Mouse (Mus musculus) small intestine, adult 2 months (tissue): ENCODE results near the gene Arglu1. TPM values are rescaled to one million over a fixed set of nuclear protein-coding genes. Genes with fewer than 3 reads are reported as not detected.

ENCODE experiments used
- H3K27ac ChIP-seq: fragments of 200-500 bp; 2 replicates; pipeline ENCODE4 v1.5.1; 2012; ENCODE audit warnings: low read depth, low read length, control low read depth, inconsistent platforms; ENCODE audit not compliant: insufficient read depth
- H3K27me3 ChIP-seq: fragments of 200-500 bp; 2 replicates; pipeline ENCODE4 v1.6.1; 2012; ENCODE audit warnings: mild to moderate bottlenecking, moderate library complexity, low read length, inconsistent platforms; ENCODE audit not compliant: control insufficient read depth, insufficient read depth
- H3K36me3 ChIP-seq: fragments of 200-500 bp; 2 replicates; pipeline ENCODE4 v1.6.1; 2012; ENCODE audit warnings: mild to moderate bottlenecking, low read length, control low read depth, inconsistent platforms; ENCODE audit not compliant: control insufficient read depth, insufficient read depth
- H3K4me1 ChIP-seq: fragments of 200-500 bp; 2 replicates; pipeline ENCODE4 v1.6.1; 2012; ENCODE audit warnings: low read length, inconsistent platforms, mixed read lengths; ENCODE audit not compliant: control insufficient read depth, insufficient read depth, insufficient read length
- H3K4me3 ChIP-seq: fragments of 200-500 bp; 2 replicates; pipeline ENCODE4 v1.5.1; 2012; ENCODE audit warnings: low read depth, mild to moderate bottlenecking, control low read depth, inconsistent platforms, low read length, moderate library complexity
- CTCF ChIP-seq: fragments of 200-500 bp; IDR thresholded peaks from 2 replicates; pipeline ENCODE4 v1.5.1; 2012; ENCODE audit warnings: low read depth, mild to moderate bottlenecking, control low read depth, inconsistent platforms, low read length, moderate library complexity, mixed read lengths; ENCODE audit not compliant: insufficient replicate concordance, insufficient read length; ENCODE audit errors: extremely low read depth
- POLR2A ChIP-seq: fragments of 200-500 bp; IDR thresholded peaks from 2 replicates; pipeline ENCODE4 v1.6.1; 2012; ENCODE audit warnings: low read depth, mild to moderate bottlenecking, control low read depth, inconsistent platforms, low read length, moderate library complexity
- WGBS: fragments of 180-500 bp; shearing (Covaris S2); methylation state at CpG from one replicate; pipeline ENCODE4 v1.1.7; 2018; 5-methylcytosine and 5-hydroxymethylcytosine counted together
- polyA plus RNA-seq: library from polyadenylated mRNA; depleted of rRNA; stranded (reverse); fragments of >200 nt; gene quantifications from 2 replicates; pipeline ENCODE4 v1.2.3, GENCODE M21; 2012

The Arglu1 gene
- polyA plus RNA-seq, 1 experiment: 12.7 TPM

DNA sequence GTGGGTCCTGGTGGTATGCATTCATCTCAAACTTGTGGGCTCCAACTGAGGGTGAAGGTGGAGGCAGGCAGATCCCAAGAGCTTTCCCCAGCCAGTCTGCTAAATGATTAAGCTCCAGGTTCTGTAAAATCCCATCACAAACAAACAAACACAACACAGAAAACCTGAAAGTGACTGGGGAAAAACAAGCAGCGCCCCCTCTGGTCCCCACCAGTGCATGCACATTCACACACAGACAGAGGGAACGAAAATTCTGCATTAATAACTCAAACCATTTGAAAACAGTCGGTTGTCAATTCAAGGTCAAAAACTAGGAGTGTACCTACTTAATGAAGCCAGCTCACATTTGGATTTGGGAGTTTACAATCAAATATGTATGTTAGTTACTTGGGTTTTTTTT, 12.1 kb downstream of the Arglu1 start:
- peaks cover 44% of the 10 kb centered on the region for H3K36me3 ChIP-seq
- H3K27me3 ChIP-seq: no peaks in the 10 kb centered on the region
- TF ChIP-seq CTCF (no peak; the same call in 1 of the 2 replicates), POLR2A (no peak)
- H3K4me1 ChIP-seq: peaks cover 6% of the 10 kb centered on the region; the same call in 1 of the 2 replicates
- H3K4me3 ChIP-seq: no peak overlapping the region
- WGBS: 85% methylated on average over 3 of the region's 3 CpGs
- no peak overlapping the region for H3K27ac ChIP-seq

- H3K36me3 ChIP-seq: peaks cover 40% of the 10 kb centered on the region
- no peak overlapping the region for H3K27ac ChIP-seq
- TF ChIP-seq CTCF (no peak), POLR2A (no peak)
- H3K4me1 ChIP-seq: peaks cover 4% of the 10 kb centered on the region; the same call in 1 of the 2 replicates
- 39% methylated on average over 5 of the region's 5 CpGs for WGBS
- H3K27me3 ChIP-seq: no peaks in the 10 kb centered on the region
- H3K4me3 ChIP-seq: no peak overlapping the region
Observed at GRCm38 (mm10) chr8:8674864-8675263, 15.5 kb downstream of the Arglu1 start.

GRCm38 (mm10) chr8:8661759-8662138, 28.6 kb downstream of the Arglu1 start:
- TF ChIP-seq POLR2A: no peak
- TF ChIP-seq CTCF: peak; percentile 93
- Histone ChIP-seq H3K36me3 (peaks cover 4% of the 10 kb centered on the region), H3K4me1 (no peaks in the 10 kb centered on the region; the same call in 1 of the 2 replicates), H3K4me3 (peak overlapping the region; percentile 78), H3K27ac (peak overlapping the region; percentile 78), H3K27me3 (no peaks in the 10 kb centered on the region)
- 2% methylated on average over 23 of the region's 23 CpGs for WGBS

DNA sequence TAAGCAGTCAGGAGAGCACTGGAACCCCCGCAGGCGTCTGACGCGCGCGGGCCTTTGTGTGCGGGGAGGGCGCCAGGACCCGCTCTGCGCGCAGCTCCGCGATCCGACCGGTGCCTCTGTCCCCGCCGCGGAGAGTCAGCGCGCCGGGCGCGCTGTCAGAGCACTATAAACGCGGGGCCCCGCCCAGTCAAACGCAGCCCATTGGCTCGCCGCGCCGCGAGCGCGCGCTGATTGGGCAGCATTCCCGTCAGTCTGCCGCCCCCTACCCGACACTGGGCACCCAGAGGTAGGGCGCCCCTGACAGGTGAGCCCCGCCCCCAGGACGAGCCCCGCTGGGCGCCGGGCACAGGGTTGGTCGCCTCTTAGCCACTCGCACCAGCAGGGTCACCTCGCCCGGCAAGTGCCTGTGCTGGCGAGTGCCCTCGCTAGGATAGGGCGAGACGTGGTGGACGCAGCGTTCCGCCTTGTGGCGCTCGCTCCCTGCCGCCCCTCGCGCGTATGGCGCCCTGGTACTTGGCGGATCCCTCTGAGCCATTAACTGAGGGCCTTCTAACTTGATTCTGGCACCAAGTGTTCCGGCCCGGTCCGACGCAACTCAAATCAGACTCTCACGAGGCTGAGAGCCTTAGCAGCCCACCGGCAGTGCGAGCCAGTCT, 29.1 kb downstream of the Arglu1 start, which contains the start of gene Efnb2:
Gene Efnb2, minus strand, starts transcription at position 140 of the 656 bp plus-strand sequence.
- H3K27ac ChIP-seq: peak within 1 kb of the TSS; percentile 78
- H3K36me3 ChIP-seq: peaks cover 1% of the 10 kb centered on the region; the same call in 1 of the 2 replicates
- no peaks in the 10 kb centered on the region; the same call in 1 of the 2 replicates for H3K4me1 ChIP-seq
- under 1% methylated on average over 70 of the region's 70 CpGs for WGBS
- TF ChIP-seq CTCF: no peak
- peak; percentile 96 for TF ChIP-seq POLR2A
- H3K4me3 ChIP-seq: peak within 1 kb of the TSS; percentile 78
- no peaks in the 10 kb centered on the region for H3K27me3 ChIP-seq

DNA sequence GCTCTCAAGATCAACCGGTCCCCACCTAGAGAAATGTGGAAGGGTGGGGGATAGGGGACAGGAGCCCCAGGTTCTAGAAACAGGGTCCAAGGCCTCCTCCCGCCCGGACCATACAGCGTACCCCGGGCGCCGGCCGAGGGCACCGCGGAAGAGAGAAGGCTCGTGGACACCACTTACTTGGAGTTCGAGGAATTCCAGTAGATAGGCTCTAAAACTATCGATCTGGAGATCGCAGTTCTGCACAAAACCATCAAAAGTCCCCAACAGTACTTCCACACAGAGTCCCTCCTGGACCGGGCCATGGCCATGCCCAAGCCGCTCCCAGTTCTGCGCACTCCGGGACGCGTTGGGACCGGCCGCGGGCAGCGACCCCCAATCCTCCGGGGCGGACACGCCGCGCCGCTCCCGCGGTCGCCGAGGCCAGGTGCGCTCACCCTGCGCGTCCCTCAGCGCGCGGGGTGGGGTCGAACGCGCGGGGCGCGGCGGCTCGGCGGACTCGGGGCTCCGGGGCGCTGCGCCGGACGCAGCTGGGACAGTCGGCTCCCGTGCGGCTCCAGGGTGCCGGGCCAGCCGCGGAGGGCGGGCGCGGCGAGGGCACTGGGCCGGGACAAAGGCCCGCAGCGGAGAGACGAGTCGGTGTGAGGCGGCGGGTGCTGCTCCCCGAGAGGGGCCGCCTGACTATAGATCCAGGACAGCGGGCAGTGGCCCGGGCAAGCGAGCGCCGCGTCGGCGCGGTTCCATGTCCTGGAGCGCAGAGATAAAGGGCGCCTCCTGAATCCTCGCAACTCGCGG, 29.8 kb downstream of the Arglu1 start:
- Histone ChIP-seq H3K27me3 (no peaks in the 10 kb centered on the region), H3K36me3 (0 out of 2 replicates have a peak, but pooled peaks cover 1% of the 10 kb centered on the region), H3K4me3 (peak overlapping the region; percentile 78), H3K4me1 (no peaks in the 10 kb centered on the region; the same call in 1 of the 2 replicates), H3K27ac (peak overlapping the region; percentile 53)
- WGBS: under 1% methylated on average over 87 of the region's 88 CpGs
- TF ChIP-seq CTCF (no peak), POLR2A (no peak)

DNA sequence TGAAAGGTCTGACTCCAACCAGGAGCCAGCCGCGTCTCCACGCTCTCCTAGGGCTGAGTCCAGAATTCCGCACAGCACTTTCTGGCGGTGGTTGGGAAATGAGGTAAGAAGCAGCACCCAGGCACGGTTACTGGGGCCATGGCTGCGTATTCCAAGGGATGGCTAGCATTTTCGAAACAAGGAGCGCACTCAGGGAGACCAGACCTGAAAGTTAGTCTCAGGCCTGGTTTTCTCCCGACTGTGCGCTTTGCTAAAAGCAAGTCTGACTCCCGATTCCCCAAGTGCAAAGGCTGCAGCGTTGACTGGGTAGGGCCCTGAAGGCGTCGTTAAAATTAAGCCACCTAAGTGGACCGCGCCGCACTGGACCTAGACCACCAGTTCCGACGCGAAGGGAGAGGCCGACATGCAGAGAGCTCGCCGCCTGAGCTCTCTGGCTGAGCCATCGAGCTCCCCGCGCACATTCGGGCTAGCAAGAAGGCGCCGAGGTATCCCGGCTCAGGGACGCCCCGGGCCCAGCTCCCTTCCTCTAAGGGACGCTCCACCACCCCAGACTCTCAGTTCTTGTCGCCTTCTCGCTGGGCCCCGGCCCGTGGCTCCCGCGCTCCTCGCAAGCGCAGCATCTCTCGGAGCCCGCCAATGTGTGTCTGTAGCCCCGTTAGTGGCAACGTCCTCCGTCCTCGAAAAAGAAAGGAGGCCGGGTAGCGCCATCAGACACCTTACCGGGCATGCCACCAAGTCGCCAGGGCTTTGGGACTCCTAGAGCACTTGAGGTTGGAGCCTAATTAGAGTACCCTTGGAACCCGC, 30.6 kb downstream of the Arglu1 start:
- no peak for TF ChIP-seq POLR2A
- no peak for TF ChIP-seq CTCF
- 1% methylated on average over 53 of the region's 53 CpGs for WGBS
- peak overlapping the region; percentile 53 for H3K27ac ChIP-seq
- peak overlapping the region; percentile 78 for H3K4me3 ChIP-seq
- H3K27me3 ChIP-seq: no peaks in the 10 kb centered on the region
- 0 out of 2 replicates have a peak, but pooled peaks cover under 1% of the 10 kb centered on the region for H3K36me3 ChIP-seq
- H3K4me1 ChIP-seq: peaks cover under 1% of the 10 kb centered on the region
